In the genomic region with DNA sequence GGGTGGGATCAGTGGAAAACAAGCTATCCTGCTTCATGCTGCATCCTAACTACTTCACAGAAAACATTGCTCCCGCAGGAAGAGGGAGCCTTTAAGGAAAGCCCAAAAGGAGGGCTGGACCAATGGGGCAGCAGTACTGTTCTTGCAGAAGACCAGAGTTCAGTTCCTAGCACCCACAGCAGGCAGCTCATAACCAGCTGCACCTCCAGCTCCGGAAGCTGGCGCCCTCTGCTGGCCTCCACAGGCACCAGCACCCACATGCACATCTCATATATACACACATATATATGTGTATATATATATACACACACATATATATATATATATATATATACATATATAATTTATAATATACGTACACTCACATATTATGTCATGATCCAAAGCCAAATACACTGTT, we compare ENCODE assay signal across 27 mouse cellular contexts. TPM values are rescaled to one million over a fixed set of nuclear protein-coding genes. Genes with fewer than 3 reads are reported as not detected.
DNase-seq lines count a peak whose midpoint lies in the region; ATAC-seq and TF ChIP-seq lines count a peak whose summit lies in the region.
"Had no signal": no experiment of that assay in that cellular context is flagged by ENCODE, and none has a peak within 500 bp of the region (broad histone marks: within the 10 kb centered on the region; RNA-seq: fewer than 3 reads in every experiment).

No protein-coding gene starts in this region.

- no peak overlapping the region for H3K9ac ChIP-seq in hindbrain, postnatal 0 days (replicated peaks; ENCODE audit: low read length)
- no peak overlapping the region for H3K9ac ChIP-seq in hindbrain, embryonic 14.5 days
- no peak overlapping the region for H3K9ac ChIP-seq in lung, embryonic 14.5 days
- no peak overlapping the region for H3K9ac ChIP-seq in ES-Bruce4 (ENCODE audit: low read depth, poor library complexity, severe bottlenecking)
- H3K9ac ChIP-seq: embryonic facial prominence, embryonic 15.5 days; forebrain, postnatal 0 days; heart, embryonic 13.5 days; hindbrain, embryonic 15.5 days; liver, embryonic 13.5 days had no signal

- no peak for TF ChIP-seq EP300 in ES-Bruce4 (IDR thresholded peaks at IDR 0.05; ENCODE audit: insufficient read depth, low read depth, low read length)

- peak; percentile 30 for TF ChIP-seq CTCF in hindbrain, postnatal 0 days (IDR thresholded peaks at IDR 0.05; ENCODE audit: low read depth)
- peak; percentile 34 for TF ChIP-seq CTCF in lung, embryonic 14.5 days (IDR thresholded peaks at IDR 0.05; ENCODE audit: low read depth)
- no peak for TF ChIP-seq CTCF in lung, adult 2 months (IDR thresholded peaks at IDR 0.05; ENCODE audit: insufficient read depth, low read length)
- peak; percentile 51 for TF ChIP-seq CTCF in ES-Bruce4 (IDR thresholded peaks at IDR 0.05; ENCODE audit: low read depth, low read length)

- no peak for DNase-seq in hindbrain, postnatal 0 days (ENCODE audit: low spot score)
- no peak for DNase-seq in hindbrain, embryonic 14.5 days (ENCODE audit: low spot score)
- DNase-seq in lung, embryonic 14.5 days, result no peak
- no peak for DNase-seq in lung, adult 2 months
- DNase-seq in splenic B cell, adult 2 months (ENCODE audit: low read depth, low spot score), result peak; percentile 37
- DNase-seq in right cerebral cortex, postnatal 25 days, result no peak
- DNase-seq: adrenal gland, postnatal 14 days; cerebellum, adult 18-20 months; cerebellum, postnatal 36 days; forebrain, postnatal 0 days; heart, adult 11 months; heart, postnatal 36 days; kidney, adult 11 months; kidney, postnatal 10 days; left cerebral cortex, postnatal 4 days; liver, embryonic 13.5 days; lung, postnatal 14 days; retina, postnatal 1 day; right cerebral cortex, postnatal 4 days; thymus, postnatal 4 days had no signal

- H3K4me3 ChIP-seq in hindbrain, postnatal 0 days (ENCODE audit: low read length), result no peak overlapping the region
- H3K4me3 ChIP-seq in hindbrain, embryonic 14.5 days (replicated peaks; ENCODE audit: low read length), result no peak overlapping the region
- no peak overlapping the region for H3K4me3 ChIP-seq in lung, embryonic 14.5 days (ENCODE audit: low read depth, low read length)
- no peak overlapping the region for H3K4me3 ChIP-seq in lung, adult 2 months (replicated peaks; ENCODE audit: extremely low read depth, low read depth, low read length)
- H3K4me3 ChIP-seq in ES-Bruce4 (ENCODE audit: low read depth, low read length), result no peak overlapping the region
- H3K4me3 ChIP-seq: embryonic facial prominence, embryonic 15.5 days; forebrain, embryonic 10.5 days; heart, embryonic 13.5 days; hindbrain, embryonic 15.5 days; left cerebral cortex, adult 2 months; liver, embryonic 13.5 days; megakaryocyte, embryonic 14.5 days had no signal

- H3K4me2 ChIP-seq in hindbrain, postnatal 0 days (ENCODE audit: low read depth, low read length), result no peak overlapping the region
- H3K4me2 ChIP-seq in hindbrain, embryonic 14.5 days (replicated peaks), result no peak overlapping the region
- no peak overlapping the region for H3K4me2 ChIP-seq in lung, embryonic 14.5 days
- H3K4me2 ChIP-seq: embryonic facial prominence, embryonic 15.5 days; heart, embryonic 13.5 days; hindbrain, embryonic 15.5 days; liver, embryonic 13.5 days had no signal

- no peaks in the 10 kb centered on the region for H3K9me3 ChIP-seq in hindbrain, postnatal 0 days (ENCODE audit: low read length)
- no peaks in the 10 kb centered on the region for H3K9me3 ChIP-seq in hindbrain, embryonic 14.5 days (ENCODE audit: control insufficient read depth, low read length)
- H3K9me3 ChIP-seq in lung, embryonic 14.5 days (ENCODE audit: low read depth, low read length), result no peaks in the 10 kb centered on the region; the same call in 1 of the 2 replicates
- H3K9me3 ChIP-seq in ES-Bruce4 (replicated peaks; ENCODE audit: control insufficient read depth, insufficient read depth, low read length, poor library complexity, severe bottlenecking), result peaks cover 2% of the 10 kb centered on the region; the same call in 1 of the 2 replicates
- H3K9me3 ChIP-seq: embryonic facial prominence, embryonic 15.5 days; hindbrain, embryonic 15.5 days had no signal

- no peak for ATAC-seq in hindbrain, postnatal 0 days
- no peak for ATAC-seq in hindbrain, embryonic 14.5 days (ENCODE audit: low FRiP score)
- no peak for ATAC-seq in lung, embryonic 14.5 days (ENCODE audit: insufficient read depth)
- ATAC-seq: forebrain, postnatal 0 days had no signal

- no peak overlapping the region for H3K27ac ChIP-seq in hindbrain, postnatal 0 days
- no peak overlapping the region for H3K27ac ChIP-seq in hindbrain, embryonic 14.5 days
- H3K27ac ChIP-seq in lung, embryonic 14.5 days (ENCODE audit: low read depth), result no peak overlapping the region
- H3K27ac ChIP-seq in ES-Bruce4 (ENCODE audit: insufficient read depth, low read length), result no peak overlapping the region
- H3K27ac ChIP-seq: embryonic facial prominence, embryonic 15.5 days; forebrain, embryonic 10.5 days; heart, embryonic 13.5 days; hindbrain, embryonic 15.5 days; left cerebral cortex, adult 2 months; liver, embryonic 13.5 days had no signal

- WGBS in hindbrain, postnatal 0 days, result 95% methylated on average over 4 of the region's 4 CpGs
- WGBS in hindbrain, embryonic 14.5 days, result 98% methylated on average over 4 of the region's 4 CpGs
- WGBS in lung, embryonic 14.5 days, result 95% methylated on average over 4 of the region's 4 CpGs
- WGBS in lung, adult 2 months, result 86% methylated on average over 4 of the region's 4 CpGs

- no peaks in the 10 kb centered on the region for H3K4me1 ChIP-seq in hindbrain, postnatal 0 days (ENCODE audit: insufficient read depth, low read length)
- no peaks in the 10 kb centered on the region for H3K4me1 ChIP-seq in hindbrain, embryonic 14.5 days (replicated peaks; ENCODE audit: control insufficient read depth, insufficient read depth, low read length)
- H3K4me1 ChIP-seq in lung, embryonic 14.5 days (ENCODE audit: insufficient read depth), result no peaks in the 10 kb centered on the region
- no peaks in the 10 kb centered on the region for H3K4me1 ChIP-seq in lung, adult 2 months (ENCODE audit: control insufficient read depth, insufficient read depth, low read length)
- H3K4me1 ChIP-seq in ES-Bruce4 (ENCODE audit: control insufficient read depth, insufficient read depth, low read length), result no peaks in the 10 kb centered on the region
- H3K4me1 ChIP-seq: embryonic facial prominence, embryonic 15.5 days; forebrain, embryonic 10.5 days; heart, embryonic 13.5 days; hindbrain, embryonic 15.5 days; liver, embryonic 13.5 days had no signal

- peaks cover 8% of the 10 kb centered on the region; the same call in 1 of the 2 replicates for H3K36me3 ChIP-seq in hindbrain, postnatal 0 days (ENCODE audit: insufficient read depth, low read length)
- H3K36me3 ChIP-seq in hindbrain, embryonic 14.5 days (replicated peaks; ENCODE audit: control insufficient read depth, insufficient read depth), result peaks cover 36% of the 10 kb centered on the region
- H3K36me3 ChIP-seq in lung, embryonic 14.5 days (ENCODE audit: insufficient read depth), result peaks cover 42% of the 10 kb centered on the region
- H3K36me3 ChIP-seq in ES-Bruce4 (ENCODE audit: control insufficient read depth, insufficient read depth, low read length, poor library complexity, severe bottlenecking), result peaks cover 5% of the 10 kb centered on the region
- peaks cover 8% of the 10 kb centered on the region for H3K36me3 ChIP-seq in splenic B cell, adult 2 months (ENCODE audit: control insufficient read depth, insufficient read depth, low read length, poor library complexity, severe bottlenecking)

- TF ChIP-seq POLR2A in lung, adult 2 months (IDR thresholded peaks at IDR 0.05; ENCODE audit: borderline replicate concordance, extremely low read depth, low read depth, low read length), result no peak
- no peak for TF ChIP-seq POLR2A in ES-Bruce4 (IDR thresholded peaks at IDR 0.05; ENCODE audit: insufficient read depth, low read length)

- no peaks in the 10 kb centered on the region for H3K27me3 ChIP-seq in hindbrain, postnatal 0 days (ENCODE audit: insufficient read depth, low read length)
- no peaks in the 10 kb centered on the region for H3K27me3 ChIP-seq in hindbrain, embryonic 14.5 days (ENCODE audit: control insufficient read depth, insufficient read depth, low read length)
- H3K27me3 ChIP-seq in lung, embryonic 14.5 days (ENCODE audit: insufficient read depth, low read length), result no peaks in the 10 kb centered on the region
- H3K27me3 ChIP-seq in ES-Bruce4 (ENCODE audit: control insufficient read depth, insufficient read depth, low read length, poor library complexity, severe bottlenecking), result no peaks in the 10 kb centered on the region
- H3K27me3 ChIP-seq in splenic B cell, adult 2 months (ENCODE audit: control insufficient read depth, insufficient read depth, low read length, poor library complexity, severe bottlenecking), result no peaks in the 10 kb centered on the region
- H3K27me3 ChIP-seq: embryonic facial prominence, embryonic 15.5 days; heart, embryonic 13.5 days; hindbrain, embryonic 15.5 days; liver, embryonic 13.5 days; megakaryocyte, embryonic 14.5 days had no signal

RNA-seq across cellular contexts. Expression of a gene that starts 7.1 kb away (rescaled TPM):
- 14.5 and 15.6 TPM in 2 replicates for total RNA-seq in hindbrain, postnatal 0 days (2014; rRNA removed)
- polyA plus RNA-seq in hindbrain, postnatal 0 days (2015; fragmentation: Nextera tagmentation; extraction: Ambion mirVana), result 15.0 and 15.8 TPM in 2 replicates
- polyA plus RNA-seq in hindbrain, embryonic 14.5 days (2014; fragmentation: Nextera tagmentation; extraction: Ambion mirVana), result 21.3 and 24.3 TPM in 2 replicates
- 18.3 and 19.9 TPM in 2 replicates for polyA plus RNA-seq in lung, embryonic 14.5 days (2014; fragmentation: Nextera tagmentation; extraction: Ambion mirVana)
- polyA plus RNA-seq in lung, adult 2 months (2012; rRNA removed), result 5.4 and 7.4 TPM in 2 replicates
- polyA plus RNA-seq in ES-Bruce4 (2011; ENCODE audit: insufficient read depth, insufficient read length, low read depth, missing spikeins), result 5.6 and 8.8 TPM in 2 replicates

RNA-seq across cellular contexts. Expression of a gene that starts 17.3 kb away (rescaled TPM):
- total RNA-seq in hindbrain, postnatal 0 days (2014; rRNA removed), result 7.5 and 8.7 TPM in 2 replicates
- polyA plus RNA-seq in hindbrain, postnatal 0 days (2015; fragmentation: Nextera tagmentation; extraction: Ambion mirVana), result 19.7 and 21.4 TPM in 2 replicates
- polyA plus RNA-seq in hindbrain, embryonic 14.5 days (2014; fragmentation: Nextera tagmentation; extraction: Ambion mirVana), result 19.2 and 26.5 TPM in 2 replicates
- polyA plus RNA-seq in lung, embryonic 14.5 days (2014; fragmentation: Nextera tagmentation; extraction: Ambion mirVana), result 44.2 and 47.5 TPM in 2 replicates
- 6.2 and 7.9 TPM in 2 replicates for polyA plus RNA-seq in lung, adult 2 months (2012; rRNA removed)
- 39.4 and 40.9 TPM in 2 replicates for polyA plus RNA-seq in ES-Bruce4 (2011; ENCODE audit: insufficient read depth, insufficient read length, low read depth, missing spikeins)

RNA-seq across cellular contexts. Expression of a gene that starts 17.4 kb away (rescaled TPM):
- total RNA-seq in hindbrain, postnatal 0 days (2014; rRNA removed), result 18.6 and 29.1 TPM in 2 replicates
- 27.2 and 30.9 TPM in 2 replicates for polyA plus RNA-seq in hindbrain, postnatal 0 days (2015; fragmentation: Nextera tagmentation; extraction: Ambion mirVana)
- 28.3 and 28.8 TPM in 2 replicates for polyA plus RNA-seq in hindbrain, embryonic 14.5 days (2014; fragmentation: Nextera tagmentation; extraction: Ambion mirVana)
- polyA plus RNA-seq in lung, embryonic 14.5 days (2014; fragmentation: Nextera tagmentation; extraction: Ambion mirVana), result 52.6 and 61.6 TPM in 2 replicates
- 18.9 and 21.6 TPM in 2 replicates for polyA plus RNA-seq in lung, adult 2 months (2012; rRNA removed)
- polyA plus RNA-seq in ES-Bruce4 (2011; ENCODE audit: insufficient read depth, insufficient read length, low read depth, missing spikeins), result 25.4 and 26.4 TPM in 2 replicates

RNA-seq across cellular contexts. Expression of a gene that starts 50.3 kb away (rescaled TPM):
- 68.0 and 79.6 TPM in 2 replicates for total RNA-seq in hindbrain, postnatal 0 days (2014; rRNA removed)
- 36.2 TPM in 2 replicates for polyA plus RNA-seq in hindbrain, postnatal 0 days (2015; fragmentation: Nextera tagmentation; extraction: Ambion mirVana)
- polyA plus RNA-seq in hindbrain, embryonic 14.5 days (2014; fragmentation: Nextera tagmentation; extraction: Ambion mirVana), result 14.2 and 15.9 TPM in 2 replicates
- 8.3 and 9.5 TPM in 2 replicates for polyA plus RNA-seq in lung, embryonic 14.5 days (2014; fragmentation: Nextera tagmentation; extraction: Ambion mirVana)
- polyA plus RNA-seq in lung, adult 2 months (2012; rRNA removed), result 18.7 and 20.0 TPM in 2 replicates
- polyA plus RNA-seq in ES-Bruce4 (2011; ENCODE audit: insufficient read depth, insufficient read length, low read depth, missing spikeins), result 24.8 and 26.1 TPM in 2 replicates
